Mouse (Mus musculus): ENCODE measurements around the gene Ppp2r5a. TPM values are rescaled to one million over a fixed set of nuclear protein-coding genes. Genes with fewer than 3 reads are reported as not detected.

Ppp2r5a gene
- polyA plus RNA-seq, 1 experiment: 28.1 TPM

DNA sequence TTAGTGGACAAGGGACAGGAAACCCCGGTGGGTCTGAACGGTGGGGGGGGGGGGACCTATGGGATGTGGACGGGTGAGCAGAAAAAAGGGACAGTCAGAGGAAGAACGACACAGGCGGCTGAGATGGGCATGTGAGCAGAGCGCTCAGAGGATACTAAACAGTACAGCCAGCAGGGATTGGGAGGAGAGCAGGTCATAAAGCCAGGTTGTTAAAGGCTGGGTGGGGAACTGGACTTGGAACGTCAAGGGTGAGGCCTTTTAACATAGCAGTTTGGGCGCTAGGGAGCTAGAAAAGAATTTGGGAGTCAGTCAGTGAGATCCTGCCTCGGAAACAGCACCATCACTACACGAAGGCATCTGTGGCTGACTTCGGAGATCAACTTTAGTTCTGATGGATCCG, 4.2 kb upstream of the Ppp2r5a start:
- H3ac ChIP-seq (ENCODE audit: control insufficient read depth, insufficient read length): no peak overlapping the region
- no peaks in the 10 kb centered on the region for H3K79me2 ChIP-seq (ENCODE audit: control insufficient read depth, insufficient read depth)
- no peaks in the 10 kb centered on the region for H3K36me3 ChIP-seq (ENCODE audit: control insufficient read depth, insufficient read depth)
- no peak overlapping the region for H3K4me3 ChIP-seq
- peaks cover 5% of the 10 kb centered on the region for H3K27me3 ChIP-seq (ENCODE audit: control insufficient read depth, insufficient read depth, insufficient read length)
- TF ChIP-seq MYOD1 (IDR thresholded peaks at IDR 0.05; ENCODE audit: control insufficient read depth in 1 of 3, insufficient read length in 2 of 3, low read depth in 2 of 3) (no peak), TCF12 (IDR thresholded peaks at IDR 0.05; ENCODE audit: insufficient read depth, poor library complexity, severe bottlenecking) (no peak), MAX (IDR thresholded peaks at IDR 0.05; ENCODE audit: low read depth) (no peak), POLR2AphosphoS2 (IDR thresholded peaks at IDR 0.05; ENCODE audit: insufficient read length, low read depth) (no peak), MYOG (IDR thresholded peaks at IDR 0.05; ENCODE audit: control insufficient read depth in 1 of 3, insufficient read depth in 1 of 3, insufficient read length in 2 of 3, low read depth in 2 of 3) (no peak), REST (IDR thresholded peaks at IDR 0.05; ENCODE audit: insufficient read depth, insufficient read length) (no peak)
- no peak overlapping the region for H3K4me2 ChIP-seq (ENCODE audit: low read depth)

DNA sequence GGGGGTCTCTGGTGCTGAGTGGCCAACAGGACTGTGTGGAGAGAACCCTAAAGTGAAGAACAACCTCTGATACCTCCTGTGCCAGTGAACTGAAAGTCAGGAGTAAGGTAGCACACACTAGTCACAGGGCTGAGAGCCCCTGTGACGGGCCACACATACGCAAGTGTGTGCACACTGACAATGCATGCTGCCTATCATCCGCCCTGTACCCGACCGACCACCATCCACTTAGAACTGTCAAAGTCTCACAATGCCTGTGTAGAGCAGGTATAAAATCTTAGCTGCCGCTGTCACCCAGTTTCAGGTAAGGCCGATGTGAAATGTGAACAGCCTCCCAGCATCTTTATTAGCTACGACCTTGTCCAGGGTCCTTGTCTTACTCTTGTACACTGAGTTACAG, 3.4 kb upstream of the Ppp2r5a start:
- no peak overlapping the region for H3K4me3 ChIP-seq
- no peak overlapping the region for H3ac ChIP-seq (ENCODE audit: control insufficient read depth, insufficient read length)
- no peaks in the 10 kb centered on the region for H3K36me3 ChIP-seq (ENCODE audit: control insufficient read depth, insufficient read depth)
- peaks cover 5% of the 10 kb centered on the region for H3K27me3 ChIP-seq (ENCODE audit: control insufficient read depth, insufficient read depth, insufficient read length)
- no peak for TF ChIP-seq MAX (IDR thresholded peaks at IDR 0.05; ENCODE audit: low read depth)
- TF ChIP-seq USF1 (IDR thresholded peaks at IDR 0.05; ENCODE audit: low read depth): no peak
- no peak for TF ChIP-seq MYOD1 (IDR thresholded peaks at IDR 0.05; ENCODE audit: control insufficient read depth in 1 of 3, insufficient read length in 2 of 3, low read depth in 2 of 3)
- no peak for TF ChIP-seq POLR2A (IDR thresholded peaks at IDR 0.05; ENCODE audit: insufficient read length, low read depth)
- no peak for TF ChIP-seq TCF12 (IDR thresholded peaks at IDR 0.05; ENCODE audit: insufficient read depth, poor library complexity, severe bottlenecking)
- TF ChIP-seq MYOG (IDR thresholded peaks at IDR 0.05; ENCODE audit: control insufficient read depth in 1 of 3, insufficient read depth in 1 of 3, insufficient read length in 2 of 3, low read depth in 2 of 3): no peak
- no peak for TF ChIP-seq POLR2AphosphoS2 (IDR thresholded peaks at IDR 0.05; ENCODE audit: insufficient read length, low read depth)
- no peak overlapping the region for H3K4me2 ChIP-seq (ENCODE audit: low read depth)
- no peaks in the 10 kb centered on the region for H3K79me2 ChIP-seq (ENCODE audit: control insufficient read depth, insufficient read depth)

DNA sequence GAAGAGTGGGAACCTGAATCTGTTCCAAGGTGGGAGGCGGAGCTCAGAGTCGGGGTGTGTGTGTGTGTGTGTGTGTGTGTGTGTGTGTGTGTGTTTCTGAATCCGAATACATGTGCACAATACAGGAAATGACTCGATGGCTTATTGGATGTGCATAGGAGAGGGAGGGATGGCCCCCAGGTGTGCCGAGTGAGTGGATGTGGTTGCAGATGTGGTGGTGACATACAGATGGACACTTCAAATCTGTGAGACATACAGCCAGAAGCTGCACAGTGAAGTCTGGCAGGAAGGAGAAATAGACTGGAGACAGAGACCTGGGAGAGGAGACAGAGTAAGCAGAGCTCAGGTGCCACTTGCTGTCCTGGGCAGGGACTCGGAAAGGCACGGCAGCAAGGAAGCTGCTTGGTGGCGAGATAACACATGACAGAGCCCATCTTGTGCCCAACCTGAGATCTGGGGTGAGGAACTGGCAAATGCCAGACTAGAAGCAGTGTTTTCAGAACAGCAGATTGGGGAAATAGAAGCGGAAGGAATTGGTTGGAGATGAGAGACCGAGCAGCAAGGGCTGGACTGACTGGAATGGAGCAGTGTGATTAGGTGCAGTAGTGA, 1.8 kb upstream of the Ppp2r5a start:
- Histone ChIP-seq H3K4me2 (ENCODE audit: low read depth) (no peak overlapping the region), H3K4me3 (no peak overlapping the region)
- no peak for TF ChIP-seq REST (IDR thresholded peaks at IDR 0.05; ENCODE audit: insufficient read depth, insufficient read length)
- no peak for TF ChIP-seq USF1 (IDR thresholded peaks at IDR 0.05; ENCODE audit: low read depth)
- no peak for TF ChIP-seq MYOD1 (IDR thresholded peaks at IDR 0.05; ENCODE audit: control insufficient read depth in 1 of 3, insufficient read length in 2 of 3, low read depth in 2 of 3)
- no peak for TF ChIP-seq MYOG (IDR thresholded peaks at IDR 0.05; ENCODE audit: control insufficient read depth in 1 of 3, insufficient read depth in 1 of 3, insufficient read length in 2 of 3, low read depth in 2 of 3)
- no peak for TF ChIP-seq POLR2AphosphoS2 (IDR thresholded peaks at IDR 0.05; ENCODE audit: insufficient read length, low read depth)

DNA sequence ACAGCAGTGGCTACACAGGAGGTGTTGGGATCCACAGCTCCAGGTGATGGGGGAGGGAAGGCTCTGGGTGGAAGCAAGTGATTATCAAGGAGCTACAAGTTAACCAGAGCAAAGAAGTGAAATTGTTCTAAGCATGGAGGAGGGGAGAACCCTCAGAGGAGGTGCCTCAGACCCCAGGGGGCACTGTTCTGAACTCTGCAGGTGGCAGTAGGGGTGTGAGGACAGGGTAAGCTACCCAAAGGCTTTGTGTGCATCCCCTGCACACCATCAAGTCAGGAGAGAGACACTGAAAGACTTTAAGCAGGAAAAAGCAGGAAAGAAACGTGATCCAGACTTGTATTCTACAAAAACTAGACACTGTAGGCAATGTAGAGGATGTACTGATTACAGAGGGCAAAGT, 1.2 kb upstream of the Ppp2r5a start:
- Histone ChIP-seq H3K4me2 (ENCODE audit: low read depth) (no peak overlapping the region), H3K4me3 (no peak overlapping the region), H3ac (ENCODE audit: control insufficient read depth, insufficient read length) (no peak overlapping the region), H3K79me2 (ENCODE audit: control insufficient read depth, insufficient read depth) (no peaks in the 10 kb centered on the region), H3K27me3 (ENCODE audit: control insufficient read depth, insufficient read depth, insufficient read length) (peaks cover 2% of the 10 kb centered on the region), H3K36me3 (ENCODE audit: control insufficient read depth, insufficient read depth) (no peaks in the 10 kb centered on the region)
- no peak for TF ChIP-seq MYOG (IDR thresholded peaks at IDR 0.05; ENCODE audit: control insufficient read depth in 1 of 3, insufficient read depth in 1 of 3, insufficient read length in 2 of 3, low read depth in 2 of 3)
- no peak for TF ChIP-seq TCF3 (IDR thresholded peaks at IDR 0.05; ENCODE audit: insufficient read length, low read depth)
- TF ChIP-seq MAX (IDR thresholded peaks at IDR 0.05; ENCODE audit: low read depth): no peak
- no peak for TF ChIP-seq POLR2AphosphoS2 (IDR thresholded peaks at IDR 0.05; ENCODE audit: insufficient read length, low read depth)
- TF ChIP-seq CEBPB (IDR thresholded peaks at IDR 0.05; ENCODE audit: insufficient read depth, poor library complexity, severe bottlenecking): no peak
- TF ChIP-seq TCF12 (IDR thresholded peaks at IDR 0.05; ENCODE audit: insufficient read depth, poor library complexity, severe bottlenecking): no peak

More for the DNA sequence above, 1.8 kb upstream of the Ppp2r5a start:
- H3K27me3 ChIP-seq (ENCODE audit: control insufficient read depth, insufficient read depth, insufficient read length): peaks cover 5% of the 10 kb centered on the region
- no peak overlapping the region for H3ac ChIP-seq (ENCODE audit: control insufficient read depth, insufficient read length)
- no peaks in the 10 kb centered on the region for H3K79me2 ChIP-seq (ENCODE audit: control insufficient read depth, insufficient read depth)
- H3K36me3 ChIP-seq (ENCODE audit: control insufficient read depth, insufficient read depth): no peaks in the 10 kb centered on the region

DNA sequence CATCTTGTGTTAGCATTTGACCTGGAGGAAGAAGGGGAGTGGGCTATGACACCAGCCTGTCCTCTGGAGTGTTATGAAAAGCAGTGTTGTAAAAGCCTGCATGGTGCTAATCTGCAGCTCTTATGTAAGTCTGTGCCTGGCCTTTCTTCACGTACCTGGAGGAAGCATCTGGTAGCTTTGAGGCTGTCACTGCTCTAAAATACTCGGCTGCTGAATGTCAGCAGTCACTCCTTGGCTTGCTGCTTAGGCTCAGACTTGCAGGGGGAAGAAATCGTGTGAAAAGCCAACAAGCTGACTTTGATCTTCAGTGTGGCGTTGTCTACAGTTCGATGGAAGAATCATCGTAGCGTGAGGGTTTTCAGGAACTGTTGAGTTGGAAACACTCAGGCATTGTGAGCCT, 566 bp downstream of the Ppp2r5a start:
- no peaks in the 10 kb centered on the region for H3K36me3 ChIP-seq (ENCODE audit: control insufficient read depth, insufficient read depth)

More for the DNA sequence above, 566 bp downstream of the Ppp2r5a start:
- TF ChIP-seq CEBPB (IDR thresholded peaks at IDR 0.05; ENCODE audit: insufficient read depth, poor library complexity, severe bottlenecking) (no peak), TCF12 (IDR thresholded peaks at IDR 0.05; ENCODE audit: insufficient read depth, poor library complexity, severe bottlenecking) (no peak), REST (IDR thresholded peaks at IDR 0.05; ENCODE audit: insufficient read depth, insufficient read length) (no peak), TCF3 (IDR thresholded peaks at IDR 0.05; ENCODE audit: insufficient read length, low read depth) (no peak), POLR2AphosphoS2 (IDR thresholded peaks at IDR 0.05; ENCODE audit: insufficient read length, low read depth) (no peak), USF1 (IDR thresholded peaks at IDR 0.05; ENCODE audit: low read depth) (no peak), MAX (IDR thresholded peaks at IDR 0.05; ENCODE audit: low read depth) (no peak), E2F4 (IDR thresholded peaks at IDR 0.05; ENCODE audit: insufficient read depth) (no peak), MYOD1 (IDR thresholded peaks at IDR 0.05; ENCODE audit: control insufficient read depth in 1 of 3, insufficient read length in 2 of 3, low read depth in 2 of 3) (no peak), SRF (IDR thresholded peaks at IDR 0.05; ENCODE audit: control insufficient read depth, insufficient read length, low read depth) (no peak), MYOG (IDR thresholded peaks at IDR 0.05; ENCODE audit: control insufficient read depth in 1 of 3, insufficient read depth in 1 of 3, insufficient read length in 2 of 3, low read depth in 2 of 3) (no peak), POLR2A (IDR thresholded peaks at IDR 0.05; ENCODE audit: insufficient read length, low read depth) (no peak)
- H3K79me2 ChIP-seq (ENCODE audit: control insufficient read depth, insufficient read depth): no peaks in the 10 kb centered on the region
- H3K4me3 ChIP-seq: no peak overlapping the region
- H3K27me3 ChIP-seq (ENCODE audit: control insufficient read depth, insufficient read depth, insufficient read length): no peaks in the 10 kb centered on the region
- no peak overlapping the region for H3ac ChIP-seq (ENCODE audit: control insufficient read depth, insufficient read length)
- H3K4me2 ChIP-seq (ENCODE audit: low read depth): no peak overlapping the region

All from myocyte (in vitro differentiated cells).